In the genomic region with DNA sequence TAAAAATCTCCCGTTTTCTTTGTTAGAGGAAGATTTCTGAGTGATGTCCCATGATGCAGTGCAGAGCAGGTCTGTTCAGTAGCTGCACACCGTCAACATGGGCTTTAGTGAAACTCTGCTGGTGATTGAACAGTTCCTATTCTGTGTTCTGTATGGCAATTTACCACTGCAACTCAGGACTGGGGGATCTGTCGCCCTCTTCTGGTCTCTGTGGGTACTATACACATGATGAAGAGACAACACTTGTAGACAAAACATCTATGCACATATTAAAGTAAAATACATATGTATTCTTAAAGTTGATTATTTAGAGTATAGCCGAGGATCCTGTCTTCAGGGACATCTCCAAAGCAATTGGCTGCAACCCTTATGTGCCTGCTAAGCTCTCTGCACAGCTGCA, we compare ENCODE assay signal across 14 mouse cellular contexts. TPM values are rescaled to one million over a fixed set of nuclear protein-coding genes. Genes with fewer than 3 reads are reported as not detected.
DNase-seq lines count a peak whose midpoint lies in the region; ATAC-seq and TF ChIP-seq lines count a peak whose summit lies in the region.
"Had no signal": no experiment of that assay in that cellular context is flagged by ENCODE, and none has a peak within 500 bp of the region (broad histone marks: within the 10 kb centered on the region; RNA-seq: fewer than 3 reads in every experiment).

No protein-coding gene starts in this region.

- TF ChIP-seq EP300 in liver, postnatal 0 days (IDR thresholded peaks at IDR 0.05; ENCODE audit: low read depth): no peak

- no peaks in the 10 kb centered on the region for H3K27me3 ChIP-seq in liver, embryonic 12.5 days (replicated peaks)
- H3K27me3 ChIP-seq in liver, postnatal 0 days (ENCODE audit: insufficient read depth, low read length): no peaks in the 10 kb centered on the region
- H3K27me3 ChIP-seq: heart, embryonic 15.5 days; intestine, embryonic 15.5 days; midbrain, embryonic 15.5 days had no signal

- no peak overlapping the region for H3K9ac ChIP-seq in liver, embryonic 12.5 days
- H3K9ac ChIP-seq in liver, postnatal 0 days (replicated peaks): no peak overlapping the region
- H3K9ac ChIP-seq: heart, embryonic 15.5 days; intestine, embryonic 15.5 days; midbrain, embryonic 15.5 days had no signal

- no peaks in the 10 kb centered on the region for H3K9me3 ChIP-seq in liver, embryonic 12.5 days (replicated peaks)
- H3K9me3 ChIP-seq in liver, postnatal 0 days (ENCODE audit: low read length): no peaks in the 10 kb centered on the region
- H3K9me3 ChIP-seq: heart, embryonic 15.5 days; intestine, embryonic 15.5 days; midbrain, embryonic 15.5 days had no signal

- H3K4me1 ChIP-seq in liver, embryonic 12.5 days: peaks cover 42% of the 10 kb centered on the region
- H3K4me1 ChIP-seq in liver, postnatal 0 days (ENCODE audit: insufficient read depth): peaks cover 32% of the 10 kb centered on the region
- H3K4me1 ChIP-seq: midbrain, embryonic 15.5 days had no signal

- no peak overlapping the region for H3K4me2 ChIP-seq in liver, embryonic 12.5 days
- no peak overlapping the region for H3K4me2 ChIP-seq in liver, postnatal 0 days (ENCODE audit: low read depth, low read length)
- H3K4me2 ChIP-seq: heart, embryonic 15.5 days; intestine, embryonic 15.5 days; midbrain, embryonic 15.5 days had no signal

- ATAC-seq in liver, embryonic 12.5 days: no peak
- no peak for ATAC-seq in liver, postnatal 0 days
- ATAC-seq: intestine, embryonic 15.5 days; midbrain, embryonic 15.5 days had no signal

- H3K4me3 ChIP-seq in liver, embryonic 12.5 days: no peak overlapping the region
- H3K4me3 ChIP-seq in liver, postnatal 0 days (ENCODE audit: low read depth, low read length): no peak overlapping the region
- H3K4me3 ChIP-seq: heart, embryonic 15.5 days; intestine, embryonic 15.5 days; midbrain, embryonic 15.5 days had no signal

- DNase-seq in embryo, embryonic 10 days (ENCODE audit: low spot score): peak; percentile 38
- DNase-seq in embryo, embryonic 9.5 days (ENCODE audit: extremely low spot score): no peak
- DNase-seq in liver: peak; percentile 66
- peak; percentile 76 for DNase-seq in ZHBTc4 (ENCODE audit: low read depth, low spot score)
- peak; percentile 59 for DNase-seq in liver, postnatal 0 days
- no peak for DNase-seq in adrenal gland, postnatal 10 days
- DNase-seq in spleen, adult 18-20 months: no peak
- DNase-seq: cerebellum, adult 18-20 months; lung, adult 2 months; thymus, adult 2 months had no signal

- WGBS in liver, embryonic 12.5 days (ENCODE audit: insufficient replicate concordance): 63% methylated on average over 4 of the region's 4 CpGs
- WGBS in liver, postnatal 0 days (ENCODE audit: insufficient replicate concordance): 71% methylated on average over 4 of the region's 4 CpGs

- peaks cover 3% of the 10 kb centered on the region; the same call in 1 of the 2 replicates for H3K36me3 ChIP-seq in liver, embryonic 12.5 days
- no peaks in the 10 kb centered on the region for H3K36me3 ChIP-seq in liver, postnatal 0 days (replicated peaks; ENCODE audit: insufficient read depth, low read length)
- H3K36me3 ChIP-seq: heart, embryonic 15.5 days; intestine, embryonic 15.5 days; midbrain, embryonic 15.5 days had no signal

- no peak overlapping the region for H3K27ac ChIP-seq in liver, embryonic 12.5 days
- no peak overlapping the region for H3K27ac ChIP-seq in liver, postnatal 0 days (ENCODE audit: low read depth)
- H3K27ac ChIP-seq: heart, embryonic 15.5 days; intestine, embryonic 15.5 days; midbrain, embryonic 15.5 days had no signal

- TF ChIP-seq CTCF in liver, postnatal 0 days (IDR thresholded peaks at IDR 0.05; ENCODE audit: low read depth): peak; percentile 78

RNA-seq across cellular contexts. Expression of gene Specc1, which starts 45.4 kb away (rescaled TPM):
- 36.4 and 38.7 TPM in 2 replicates for polyA plus RNA-seq in liver, embryonic 12.5 days (2016; fragmentation: Nextera tagmentation; extraction: Ambion mirVana)
- polyA plus RNA-seq in liver, postnatal 0 days (2015; fragmentation: Nextera tagmentation; extraction: Ambion mirVana): 19.1 and 20.7 TPM in 2 replicates
- 10 to 100 TPM in 1 of 2 experiments, 1 to 10 TPM in 1; 9.7 to 12.4 TPM for total RNA-seq in adrenal gland, postnatal 10 days (2021)

Comparison
In these comparisons a context has a peak if more than half of its experiments do, and no peak if none do; other contexts are left out.
1. DNase-seq: peak in embryo, embryonic 10 days (single experiment), liver (single experiment), ZHBTc4 (single experiment) and liver, postnatal 0 days (single experiment); none in embryo, embryonic 9.5 days (single experiment), adrenal gland, postnatal 10 days (single experiment) and spleen, adult 18-20 months (0 of 2).